Mouse (Mus musculus) cerebellum, adult (tissue): Measurements from ENCODE around the gene Zfp964.
"Not testable (repeated sequence)": the region's sequence is repeated elsewhere in the genome, so short reads cannot be mapped to it uniquely, and the experiment has no call there.

Source experiments
- ATAC-seq: cut with Nextera tagmentation; 2 replicates; pipeline ENCODE4 v1.9.2; 2017; ENCODE audit warnings: mild to moderate bottlenecking, moderate library complexity, mixed read lengths; ENCODE audit not compliant: insufficient number of reproducible peaks, low FRiP score, low TSS enrichment

The Zfp964 gene

DNA sequence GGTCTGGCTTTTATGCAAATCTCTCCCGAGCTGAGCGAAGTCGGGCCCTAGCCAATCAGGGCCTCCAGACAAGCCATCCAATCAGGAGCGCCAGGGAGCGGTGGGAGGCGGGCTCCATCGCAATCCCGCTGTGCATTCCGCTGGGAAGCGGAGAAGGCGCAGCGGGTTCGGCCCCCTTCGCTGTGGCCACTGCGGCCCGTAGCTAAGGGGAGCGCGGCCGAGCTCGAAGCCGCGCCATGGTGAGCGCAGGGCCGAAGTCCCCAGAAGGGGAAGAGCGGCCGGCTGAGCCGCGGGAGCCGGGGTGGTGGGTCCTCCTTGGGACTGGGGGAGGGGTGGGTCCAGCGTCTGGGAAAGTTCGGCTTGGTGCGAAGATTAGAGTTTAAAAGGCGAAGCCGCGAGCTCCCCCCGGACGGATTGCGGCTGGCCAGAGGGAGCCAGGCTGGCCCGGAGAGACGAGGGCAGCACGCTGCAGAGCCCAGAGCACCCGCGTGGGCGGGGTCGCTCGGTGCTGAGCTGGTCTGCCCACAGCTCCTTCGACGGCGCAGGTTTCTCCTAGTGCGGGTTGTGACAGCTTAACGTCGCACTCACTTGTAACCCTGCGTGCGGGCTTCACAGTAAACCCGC lies at the start of gene Zfp964:
Gene Zfp964 (plus strand): TSS at position 122 of the 624 bp plus-strand sequence.
- ATAC-seq: peak; percentile 100

GRCm38 (mm10) chr8:69614687-69615086 lies 39.6 kb upstream of the Zfp964 start:
- ATAC-seq: no peak

DNA sequence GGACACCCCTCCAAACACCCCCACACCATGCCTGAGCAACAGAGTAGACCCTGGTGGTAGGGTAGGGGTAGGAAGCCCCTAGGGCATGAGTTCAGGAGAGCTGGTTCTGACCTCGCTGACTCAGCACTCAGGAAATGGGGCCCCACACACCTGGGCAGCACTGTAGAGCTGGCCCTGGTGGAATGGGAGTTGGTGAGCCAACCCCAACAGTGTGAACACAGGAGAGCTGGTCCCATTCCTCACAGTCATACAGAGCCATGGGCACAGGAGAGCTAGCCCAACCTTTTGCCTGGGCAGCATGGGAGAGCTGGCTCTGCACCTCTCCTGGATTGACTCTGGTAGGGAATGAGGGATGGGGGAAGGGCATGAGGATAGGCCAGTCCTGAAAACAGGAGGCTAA lies 36.2 kb upstream of the Zfp964 start:
- no peak for ATAC-seq

GRCm38 (mm10) chr8:69625095-69625789 lies 29.0 kb upstream of the Zfp964 start, which contains the start of gene Zfp868:
Zfp868 (minus strand) TSS chr8:69625548.
- peak; percentile 100 for ATAC-seq

GRCm38 (mm10) chr8:69653808-69654357 lies 396 bp upstream of the Zfp964 start:
- no peak for ATAC-seq

DNA sequence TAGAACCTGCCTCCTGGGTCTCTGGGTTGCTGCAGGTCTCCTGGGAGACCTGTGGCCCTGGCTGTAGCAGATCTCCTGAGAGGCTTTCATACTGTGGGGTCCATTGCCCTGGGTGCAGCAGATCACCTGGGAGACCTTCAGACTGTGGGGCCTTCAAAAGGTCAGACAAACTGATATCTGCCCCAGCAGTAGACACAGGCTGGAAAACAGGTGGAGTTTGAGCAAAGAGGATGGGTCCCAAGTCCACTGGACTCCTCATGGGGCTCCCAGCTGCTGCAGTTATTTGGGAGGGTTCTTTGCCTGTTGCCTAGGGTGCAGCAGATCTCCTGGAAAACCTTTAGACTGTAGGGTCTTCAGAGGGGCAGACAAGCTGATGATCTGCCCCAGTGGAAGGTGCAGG lies 7.0 kb downstream of the Zfp964 start:
- no peak for ATAC-seq

- not testable (repeated sequence) for ATAC-seq
Observed at GRCm38 (mm10) chr8:69665051-69665450, 10.8 kb downstream of the Zfp964 start.

DNA sequence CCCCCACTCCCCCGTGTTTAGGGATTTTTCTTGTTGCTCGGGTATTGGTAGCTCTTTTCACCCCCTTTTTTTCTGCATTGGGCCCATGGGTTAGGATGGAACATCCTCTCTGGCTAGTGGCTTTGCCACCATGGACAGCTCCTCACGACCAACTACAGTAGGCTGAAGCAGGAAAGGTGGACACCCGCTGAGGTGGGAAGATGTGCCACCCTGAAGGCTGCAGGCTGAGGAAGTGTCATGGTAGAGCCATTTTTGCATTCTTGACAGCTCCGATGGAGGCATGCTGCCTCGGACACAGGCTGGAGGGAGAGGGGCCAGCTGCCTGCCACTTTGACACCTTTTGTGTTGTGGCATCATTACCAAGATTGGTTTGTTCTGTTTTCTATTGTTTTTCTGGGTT lies 47.5 kb downstream of the Zfp964 start:
- no peak for ATAC-seq

GRCm38 (mm10) chr8:69710624-69711023 lies 56.3 kb downstream of the Zfp964 start, which contains the start of gene Zfp869:
Zfp869 (minus strand) TSS chr8:69710724.
- not testable (repeated sequence) for ATAC-seq

DNA sequence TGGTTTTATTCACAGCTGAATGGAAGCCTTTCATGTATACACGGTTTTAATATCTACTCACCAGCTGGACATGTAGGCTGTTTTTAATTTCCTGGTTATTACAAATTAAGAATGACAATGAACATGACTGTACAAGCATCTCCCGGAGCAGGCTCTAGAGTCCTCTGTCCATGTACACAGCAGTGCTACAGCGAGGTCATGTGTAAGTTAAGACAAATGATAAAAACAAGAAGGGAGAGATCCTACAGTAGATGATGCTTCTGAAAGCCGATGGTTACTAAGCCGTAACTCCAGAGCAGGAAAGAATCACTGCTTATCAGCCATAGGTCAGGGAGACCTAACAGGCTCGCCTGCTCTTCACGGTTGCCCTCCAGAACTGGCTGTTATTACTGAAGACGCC lies 59.2 kb downstream of the Zfp964 start:
- no peak for ATAC-seq

GRCm38 (mm10) chr8:69715366-69715765 lies 61.1 kb downstream of the Zfp964 start:
- no peak for ATAC-seq
